Mouse (Mus musculus) intestine, embryonic 14.5 days (tissue): ENCODE results near the gene Lamtor5. TPM values are rescaled to one million over a fixed set of nuclear protein-coding genes. Genes with fewer than 3 reads are reported as not detected.

ENCODE experiments used
- ATAC-seq: fragments of 200-750 bp; cut with Nextera tagmentation; replicated peaks from 2 replicates; pipeline ENCODE4 v1.8.0; 2017; ENCODE audit warnings: low read depth, moderate number of reproducible peaks, moderate TSS enrichment, moderate library complexity; ENCODE audit not compliant: low FRiP score, low TSS enrichment
- DNase-seq: peaks from one replicate; pipeline ENCODE4 v3.0.0-alpha.2; 2018; ENCODE audit warnings: low spot score
- H3K27ac ChIP-seq: fragments of 300-500 bp; sonication (generic); 2 replicates; pipeline ENCODE4 v1.5.1; 2014; ENCODE audit warnings: low read depth, mild to moderate bottlenecking, control low read depth
- H3K27me3 ChIP-seq: fragments of 300-500 bp; sonication (generic); replicated peaks from 2 replicates; pipeline ENCODE4 v1.6.1; 2014; ENCODE audit warnings: low read length, control low read depth; ENCODE audit not compliant: control insufficient read depth, insufficient read depth
- H3K36me3 ChIP-seq: fragments of 300-500 bp; sonication (generic); 2 replicates; pipeline ENCODE4 v1.6.1; 2014; ENCODE audit warnings: low read length, control low read depth; ENCODE audit not compliant: control insufficient read depth, insufficient read depth
- H3K4me1 ChIP-seq: fragments of 300-500 bp; sonication (generic); replicated peaks from 2 replicates; pipeline ENCODE4 v1.6.1; 2014; ENCODE audit warnings: low read length, control low read depth, mixed read lengths; ENCODE audit not compliant: control insufficient read depth, insufficient read depth
- H3K4me2 ChIP-seq: fragments of 300-500 bp; sonication (generic); 2 replicates; pipeline ENCODE4 v1.6.1; 2014; ENCODE audit warnings: low read length
- H3K4me3 ChIP-seq: fragments of 300-500 bp; sonication (generic); 2 replicates; pipeline ENCODE4 v1.5.1; 2014; ENCODE audit warnings: low read depth, low read length, control low read depth, mixed read lengths
- H3K9ac ChIP-seq: fragments of 300-500 bp; sonication (generic); 2 replicates; pipeline ENCODE4 v1.6.1; 2014; ENCODE audit warnings: mild to moderate bottlenecking, low read length
- H3K9me3 ChIP-seq: fragments of 300-500 bp; sonication (generic); 2 replicates; pipeline ENCODE4 v1.6.1; 2016; ENCODE audit warnings: low read length, control low read depth; ENCODE audit not compliant: control insufficient read depth
- WGBS: fragments of 180-500 bp; shearing (Covaris S2); extraction: QIAGEN DNeasy Blood & Tissue Kit; methylation state at CpG from one replicate; pipeline ENCODE4 v1.1.7; 2014; 5-methylcytosine and 5-hydroxymethylcytosine counted together
- polyA plus RNA-seq: library from polyadenylated mRNA; unstranded; fragments of >200 nt; fragmentation: Nextera tagmentation; extraction: Ambion mirVana; gene quantifications from 2 replicates; pipeline ENCODE4 v1.2.1, GENCODE M21; 2014

Lamtor5 gene
- polyA plus RNA-seq, result 196 and 202 TPM in 2 replicates

- ATAC-seq, result peak; percentile 94
- no peaks in the 10 kb centered on the region for H3K9me3 ChIP-seq
- H3K36me3 ChIP-seq, result peaks cover 23% of the 10 kb centered on the region
- WGBS, result 3% methylated on average over 43 of the region's 43 CpGs
- H3K4me1 ChIP-seq, result peaks cover 9% of the 10 kb centered on the region
- peak within 1 kb of the TSS; percentile 77 for H3K4me3 ChIP-seq
- no peak within 1 kb of the TSS; the same call in 1 of the 2 replicates for H3K27ac ChIP-seq
- H3K27me3 ChIP-seq, result no peaks in the 10 kb centered on the region
- H3K9ac ChIP-seq, result peak within 1 kb of the TSS; percentile 81
- H3K4me2 ChIP-seq, result peak within 1 kb of the TSS; percentile 58
- peak; percentile 97 for DNase-seq
These were observed at the start of gene Lamtor5 for GRCm38 (mm10) chr3:107278479-107279269. Lamtor5 (plus strand) TSS chr3:107278858.

GRCm38 (mm10) chr3:107229221-107229620 is 49.4 kb upstream of the Lamtor5 start:
- H3K27ac ChIP-seq, result no peak overlapping the region

GRCm38 (mm10) chr3:107229822-107230221 is 48.8 kb upstream of the Lamtor5 start:
- Histone ChIP-seq H3K4me3 (no peak overlapping the region), H3K36me3 (no peaks in the 10 kb centered on the region), H3K4me2 (no peak overlapping the region), H3K4me1 (peaks cover 7% of the 10 kb centered on the region), H3K9me3 (no peaks in the 10 kb centered on the region), H3K27me3 (no peaks in the 10 kb centered on the region), H3K27ac (no peak overlapping the region), H3K9ac (no peak overlapping the region)
- DNase-seq, result peak; percentile 64
- 41% methylated on average over 5 of the region's 5 CpGs for WGBS
- peak; percentile 87 for ATAC-seq

More at GRCm38 (mm10) chr3:107229221-107229620, 49.4 kb upstream of the Lamtor5 start:
- Histone ChIP-seq H3K4me2 (no peak overlapping the region), H3K9me3 (peaks cover 5% of the 10 kb centered on the region; the same call in 1 of the 2 replicates), H3K4me3 (no peak overlapping the region), H3K4me1 (peaks cover 7% of the 10 kb centered on the region), H3K36me3 (no peaks in the 10 kb centered on the region), H3K9ac (no peak overlapping the region), H3K27me3 (no peaks in the 10 kb centered on the region)
- 66% methylated on average over 5 of the region's 5 CpGs for WGBS
- ATAC-seq (no peak), DNase-seq (no peak)

- no peak for DNase-seq
These were observed 48.1 kb upstream of the Lamtor5 start, which contains the start of gene A630076J17Rik for GRCm38 (mm10) chr3:107230527-107230926. A630076J17Rik (plus strand) TSS chr3:107230614.

GRCm38 (mm10) chr3:107231202-107231601 is 47.5 kb upstream of the Lamtor5 start:
- H3K36me3 ChIP-seq, result no peaks in the 10 kb centered on the region

More at GRCm38 (mm10) chr3:107230527-107230926, 48.1 kb upstream of the Lamtor5 start, which contains the start of gene A630076J17Rik:
- Histone ChIP-seq H3K4me1 (peaks cover 7% of the 10 kb centered on the region), H3K4me3 (no peak within 1 kb of the TSS), H3K9ac (no peak within 1 kb of the TSS), H3K9me3 (no peaks in the 10 kb centered on the region), H3K27ac (no peak within 1 kb of the TSS), H3K27me3 (no peaks in the 10 kb centered on the region), H3K36me3 (no peaks in the 10 kb centered on the region), H3K4me2 (no peak within 1 kb of the TSS)
- ATAC-seq, result peak; percentile 71
- 21% methylated on average over 1 of the region's 1 CpGs for WGBS

GRCm38 (mm10) chr3:107233351-107233813 is 45.3 kb upstream of the Lamtor5 start:
- 8% methylated on average over 11 of the region's 11 CpGs for WGBS
- no peaks in the 10 kb centered on the region for H3K36me3 ChIP-seq
- no peaks in the 10 kb centered on the region for H3K9me3 ChIP-seq
- no peak overlapping the region for H3K9ac ChIP-seq
- no peak overlapping the region for H3K4me2 ChIP-seq
- DNase-seq (peak; percentile 94), ATAC-seq (0 out of 2 replicates have a peak, but pooled peaks have one; percentile 25)
- peaks cover 7% of the 10 kb centered on the region for H3K4me1 ChIP-seq
- no peaks in the 10 kb centered on the region for H3K27me3 ChIP-seq
- no peak overlapping the region for H3K4me3 ChIP-seq
- H3K27ac ChIP-seq, result no peak overlapping the region

More at GRCm38 (mm10) chr3:107231202-107231601, 47.5 kb upstream of the Lamtor5 start:
- no peak overlapping the region for H3K27ac ChIP-seq
- ATAC-seq (no peak), DNase-seq (no peak)
- H3K4me3 ChIP-seq, result no peak overlapping the region
- H3K27me3 ChIP-seq, result no peaks in the 10 kb centered on the region
- H3K4me1 ChIP-seq, result peaks cover 7% of the 10 kb centered on the region
- no peak overlapping the region for H3K9ac ChIP-seq
- H3K4me2 ChIP-seq, result no peak overlapping the region
- 66% methylated on average over 4 of the region's 4 CpGs for WGBS
- no peaks in the 10 kb centered on the region for H3K9me3 ChIP-seq

- no peak for DNase-seq
- 35% methylated on average over 2 of the region's 2 CpGs for WGBS
- Histone ChIP-seq H3K9ac (no peak overlapping the region), H3K4me1 (peaks cover 7% of the 10 kb centered on the region), H3K4me2 (no peak overlapping the region), H3K4me3 (no peak overlapping the region), H3K36me3 (no peaks in the 10 kb centered on the region), H3K9me3 (no peaks in the 10 kb centered on the region), H3K27ac (no peak overlapping the region), H3K27me3 (no peaks in the 10 kb centered on the region)
- no peak for ATAC-seq
These were observed 44.7 kb upstream of the Lamtor5 start for GRCm38 (mm10) chr3:107233945-107234344.

- ATAC-seq, result no peak
- Histone ChIP-seq H3K4me3 (no peak overlapping the region), H3K36me3 (no peaks in the 10 kb centered on the region), H3K27me3 (no peaks in the 10 kb centered on the region), H3K27ac (no peak overlapping the region), H3K4me1 (no peaks in the 10 kb centered on the region), H3K9me3 (no peaks in the 10 kb centered on the region), H3K4me2 (no peak overlapping the region), H3K9ac (no peak overlapping the region)
- 43% methylated on average over 2 of the region's 2 CpGs for WGBS
- no peak for DNase-seq
These were observed 40.6 kb upstream of the Lamtor5 start for GRCm38 (mm10) chr3:107238051-107238450.
